Mouse (Mus musculus) R1 (cell line): ENCODE measurements around the gene Hoxc10.
A peak's percentile ranks its signal among the peaks of the same experiment; 100 is the strongest.

Experiments used
- DNase-seq: peaks from one replicate; pipeline ENCODE4 v3.0.0-alpha.2; 2018; ENCODE audit warnings: low read depth, low spot score

The Hoxc10 gene

DNA sequence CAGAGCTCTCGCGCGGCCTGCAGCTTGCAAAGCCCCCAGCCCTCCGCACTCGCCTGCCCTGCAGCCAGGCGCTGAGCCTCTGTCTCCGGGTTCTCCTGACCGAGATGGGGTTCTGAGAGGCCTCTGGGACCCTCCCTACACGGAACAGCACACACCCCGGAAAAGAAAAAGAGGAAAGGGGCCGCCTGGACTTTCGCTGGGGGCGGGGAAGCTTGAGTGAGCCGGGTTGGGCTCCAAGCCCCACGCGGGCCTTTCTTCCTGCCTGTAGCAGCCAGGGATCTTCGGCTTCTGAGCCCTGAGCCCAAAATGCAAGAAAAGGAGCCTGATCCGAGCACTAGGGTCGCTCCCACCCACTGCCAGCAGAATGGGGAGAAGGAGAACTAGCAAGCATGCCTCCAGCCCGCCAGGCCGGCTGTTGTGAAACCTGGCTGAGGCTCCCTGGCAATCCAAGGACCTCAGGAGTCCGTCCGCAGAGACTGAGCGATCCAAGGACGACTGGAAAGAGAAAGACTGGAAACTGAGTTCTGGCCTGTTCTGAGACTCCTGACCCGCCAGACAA lies 45.4 kb downstream of the Hoxc10 start:
- peak; percentile 40 for DNase-seq

DNA sequence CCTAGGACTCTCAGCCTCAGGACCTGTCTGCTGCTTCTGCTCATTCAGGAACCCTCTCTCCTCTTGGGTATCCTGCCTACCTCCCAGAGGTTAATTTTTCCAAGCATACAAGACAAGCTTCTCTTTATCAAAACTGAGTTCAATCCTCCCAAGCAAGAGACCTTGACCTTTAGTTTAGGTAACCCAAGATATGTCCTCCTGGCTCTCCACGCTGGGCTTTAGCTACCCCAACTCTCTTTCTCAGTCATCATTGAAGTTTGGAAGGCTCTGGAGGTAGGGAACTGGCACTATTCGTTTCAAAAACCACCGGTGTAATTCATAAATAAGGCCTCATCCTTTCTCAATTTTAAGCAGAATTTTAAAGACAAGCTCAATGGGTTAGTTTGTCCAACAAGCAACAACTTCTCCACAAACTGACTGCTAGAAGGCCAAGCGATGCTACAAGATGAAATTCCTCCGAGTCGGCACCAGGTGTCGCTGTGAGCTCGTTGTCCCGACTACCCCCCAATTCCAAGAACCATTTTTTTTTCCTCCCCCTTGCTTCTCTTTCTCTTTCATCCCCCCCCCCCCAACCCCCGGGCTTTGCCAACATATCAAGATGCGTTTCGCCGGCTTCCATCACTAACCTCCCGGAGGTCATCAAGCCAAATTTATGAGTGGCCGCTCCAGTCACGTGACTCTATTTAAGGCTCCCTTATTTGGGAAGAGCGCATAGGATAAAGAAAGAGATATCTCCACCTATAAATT lies 46.8 kb downstream of the Hoxc10 start:
- DNase-seq = peak; percentile 70

DNA sequence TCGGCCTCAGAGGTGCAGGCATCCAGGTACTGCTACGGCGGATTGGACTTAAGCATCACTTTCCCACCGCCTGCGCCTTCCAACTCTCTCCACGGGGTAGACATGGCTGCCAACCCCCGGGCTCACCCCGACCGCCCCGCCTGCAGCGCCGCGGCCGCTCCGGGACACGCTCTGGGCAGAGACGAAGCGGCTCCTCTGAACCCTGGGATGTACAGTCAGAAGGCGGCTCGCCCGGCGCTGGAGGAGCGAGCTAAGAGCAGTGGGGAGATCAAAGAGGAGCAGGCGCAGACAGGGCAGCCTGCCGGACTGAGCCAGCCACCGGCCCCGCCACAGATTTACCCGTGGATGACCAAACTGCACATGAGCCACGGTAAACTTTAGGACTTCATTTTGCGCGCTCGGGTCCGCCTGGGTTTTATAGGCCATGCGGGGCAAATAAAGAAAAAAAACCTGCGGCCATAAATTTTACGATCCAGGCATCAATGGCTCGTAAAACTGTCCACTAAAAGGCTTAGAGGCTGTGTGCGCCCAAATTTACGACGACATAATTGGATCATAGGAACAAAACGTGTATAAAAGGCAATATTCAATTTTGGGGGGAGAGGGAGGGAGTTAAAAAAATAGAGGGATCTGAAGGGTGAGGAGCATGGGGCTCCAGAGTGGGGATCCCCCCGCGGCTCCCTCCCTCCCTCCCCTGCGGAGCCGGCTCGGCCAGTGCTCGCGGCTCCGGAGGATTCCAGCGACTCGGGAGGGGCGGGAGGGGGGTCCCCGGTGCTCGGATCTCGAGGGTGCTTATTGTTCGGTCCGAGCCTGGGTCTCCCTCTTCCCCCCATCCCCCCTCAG lies 47.8 kb downstream of the Hoxc10 start:
- peak; percentile 68 for DNase-seq

DNA sequence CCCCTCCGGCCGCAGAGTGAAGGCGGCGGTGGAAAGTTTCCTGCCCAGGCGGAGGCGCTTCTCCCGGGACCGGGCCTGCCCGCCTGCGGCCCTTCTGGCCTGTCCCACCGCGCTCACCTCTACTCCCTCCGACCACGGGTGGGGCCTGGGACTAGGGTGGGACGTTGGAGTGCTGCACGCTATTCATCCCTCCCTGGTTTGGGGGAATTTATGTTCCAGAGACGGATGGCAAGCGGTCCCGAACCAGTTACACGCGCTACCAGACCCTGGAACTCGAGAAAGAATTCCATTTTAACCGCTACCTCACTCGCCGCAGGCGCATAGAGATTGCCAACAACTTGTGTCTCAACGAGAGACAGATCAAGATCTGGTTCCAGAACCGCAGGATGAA lies 48.4 kb downstream of the Hoxc10 start:
- DNase-seq = peak; percentile 53

DNA sequence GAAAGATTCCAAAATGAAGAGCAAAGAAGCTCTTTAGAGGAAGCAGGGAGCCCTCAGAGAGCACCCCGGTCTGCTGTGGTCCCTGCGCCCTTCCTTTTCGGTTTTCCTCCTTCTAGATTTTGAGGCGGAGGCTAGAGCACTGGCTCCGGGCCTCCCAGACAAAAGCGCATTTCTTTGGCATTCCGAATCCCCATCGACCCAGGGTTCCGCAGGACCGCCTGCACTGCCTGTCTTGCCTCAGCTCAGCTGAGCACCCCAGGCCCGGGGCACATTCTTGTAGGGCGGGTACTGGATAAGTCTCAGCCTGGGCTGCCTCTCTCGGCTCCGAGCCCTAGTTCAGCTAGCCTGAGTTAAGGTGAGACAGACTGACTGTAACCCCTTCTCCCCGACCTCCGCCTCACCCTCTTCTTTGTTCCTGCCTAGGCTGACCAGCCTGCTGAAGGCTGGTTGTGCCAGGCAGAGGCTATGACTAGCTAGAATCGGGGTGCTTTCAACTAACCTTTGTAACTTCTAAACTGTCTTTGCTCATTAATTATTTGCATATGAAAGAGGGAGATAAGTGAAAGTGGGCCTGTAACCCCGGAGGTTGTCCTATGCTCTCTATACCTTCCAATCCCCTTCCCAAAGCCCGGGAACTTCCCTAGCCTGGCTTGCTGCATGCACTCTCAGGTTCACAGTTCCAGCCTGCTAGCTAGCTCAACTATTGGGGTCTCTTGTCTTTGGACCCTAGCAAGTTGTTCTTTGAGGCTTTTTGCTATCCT lies 49.0 kb downstream of the Hoxc10 start:
- peak; percentile 53 for DNase-seq

DNA sequence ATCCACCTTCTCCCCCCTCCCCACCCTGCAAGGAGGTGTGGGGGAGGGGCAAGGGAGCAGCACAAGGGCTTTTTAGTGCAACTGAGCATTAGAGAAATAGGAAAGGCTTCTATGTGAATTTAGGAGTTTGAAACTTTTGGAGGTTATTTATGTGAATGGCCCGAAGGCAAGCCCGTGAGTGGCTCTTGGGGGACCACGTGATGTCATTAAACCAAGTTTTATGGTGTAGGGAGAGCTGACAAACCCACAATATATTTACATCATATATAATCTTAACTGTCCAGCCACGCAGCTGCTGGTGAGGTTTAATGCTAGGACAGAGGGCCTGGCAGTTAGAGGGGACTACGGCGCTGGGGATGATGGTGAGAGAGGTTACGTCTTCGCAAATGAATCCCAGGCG lies 52.0 kb downstream of the Hoxc10 start, which contains the start of gene Hoxc4:
TSS of gene Hoxc4 (plus strand) at position 299 of the 400 bp plus-strand sequence.
- DNase-seq = no peak

DNA sequence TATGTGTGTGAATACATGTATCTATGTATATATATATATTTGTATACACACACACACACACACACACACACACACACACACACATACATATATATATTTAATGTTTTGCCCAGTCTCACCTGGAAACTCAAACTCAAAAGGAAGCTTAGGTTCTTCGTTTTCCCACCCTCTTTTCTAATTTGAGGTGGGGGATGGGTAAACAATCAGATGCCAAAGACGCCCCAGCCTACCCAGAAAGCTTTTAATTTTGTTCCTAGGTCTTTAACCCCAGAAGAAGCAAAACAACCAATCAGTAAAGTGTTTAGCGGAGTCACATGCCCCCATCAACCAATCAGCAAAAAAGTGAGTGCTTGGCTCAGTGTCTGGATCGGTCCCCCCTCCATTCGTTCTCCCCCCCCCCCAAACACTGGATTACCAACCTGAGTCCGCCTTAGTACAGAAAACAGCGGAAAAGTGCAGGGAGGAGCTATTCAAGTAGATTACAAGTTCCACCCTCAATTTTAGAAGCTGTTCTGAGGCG lies 54.4 kb downstream of the Hoxc10 start:
- DNase-seq = no peak
